Mouse (Mus musculus): ENCODE results near the gene Spon1. TPM values are rescaled to one million over a fixed set of nuclear protein-coding genes. Genes with fewer than 3 reads are reported as not detected.

Spon1 gene
- polyA plus RNA-seq, 1 experiment from 2014 or later, result 57.4 TPM

DNA sequence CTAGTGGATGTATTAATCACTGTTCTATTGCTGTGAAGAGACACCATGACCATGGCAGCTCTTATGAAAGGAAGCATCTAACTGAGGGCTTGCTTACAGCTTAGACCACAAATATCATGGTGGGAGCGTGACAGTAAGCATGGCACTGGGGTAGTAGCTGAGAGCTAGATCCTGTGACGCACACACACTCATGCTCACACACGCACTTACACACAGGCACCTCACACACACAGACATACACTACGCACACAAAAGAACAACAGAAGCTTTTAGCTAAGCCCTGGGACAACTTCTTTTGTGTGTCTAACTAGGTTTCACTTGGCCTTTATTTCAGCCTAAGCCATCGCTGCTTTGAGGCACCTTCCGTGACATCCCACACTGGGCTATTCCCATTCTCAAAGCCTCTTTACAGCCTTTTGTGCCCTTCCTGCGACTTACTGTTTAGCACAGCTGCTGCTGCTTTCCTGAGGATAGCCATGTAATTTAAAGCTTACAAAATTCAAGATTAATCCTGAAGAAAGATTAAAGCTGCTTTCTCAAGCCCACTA lies 138.6 kb downstream of the Spon1 start:
- no peak overlapping the region for H3K27ac ChIP-seq

DNA sequence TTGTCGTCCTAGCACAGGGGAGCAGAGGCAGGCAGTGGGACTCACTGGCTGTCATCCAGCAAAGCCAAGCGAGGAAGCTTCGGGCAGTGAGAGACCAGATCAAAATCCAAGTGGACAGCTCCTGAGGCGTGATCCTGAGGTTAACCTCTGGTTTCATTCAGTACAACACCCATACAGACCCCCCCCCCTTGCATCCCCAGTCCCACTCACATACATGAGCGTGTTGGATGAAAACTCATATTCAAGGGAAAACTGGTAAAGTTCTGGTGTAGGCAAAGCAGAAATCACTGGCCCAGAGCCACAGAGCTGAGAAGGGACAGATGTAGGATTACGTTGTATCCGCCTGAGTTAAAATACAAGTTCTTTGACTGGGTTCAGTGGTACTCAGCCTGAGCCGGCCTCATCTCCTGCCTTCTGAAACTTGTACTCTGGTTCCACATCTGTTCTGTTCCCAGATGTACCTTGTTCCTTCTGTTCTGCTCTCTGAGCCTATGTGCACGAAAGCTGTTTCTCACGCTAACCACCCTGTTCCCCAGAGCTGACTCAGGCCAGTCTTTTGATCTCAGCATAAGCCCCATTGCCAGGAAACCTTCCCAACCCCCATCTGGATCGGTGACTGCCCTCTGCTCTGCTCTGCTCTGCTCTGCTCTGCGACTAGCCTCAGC lies 143.5 kb downstream of the Spon1 start:
- Histone ChIP-seq H3K4me3 (no peak overlapping the region), H3K4me1 (replicated peaks) (no peaks in the 10 kb centered on the region), H3K4me2 (no peak overlapping the region), H3K9me3 (replicated peaks) (no peaks in the 10 kb centered on the region), H3K36me3 (no peaks in the 10 kb centered on the region), H3K9ac (no peak overlapping the region), H3K27ac (no peak overlapping the region), H3K27me3 (no peaks in the 10 kb centered on the region)
- no peak for ATAC-seq (replicated peaks; ENCODE audit: insufficient number of reproducible peaks, insufficient read depth, low FRiP score, low read depth)
- 36% methylated on average over 12 of the region's 12 CpGs for whole genome bisulfite sequencing

More for the DNA sequence above, 138.6 kb downstream of the Spon1 start:
- no peaks in the 10 kb centered on the region for H3K27me3 ChIP-seq
- H3K36me3 ChIP-seq, result no peaks in the 10 kb centered on the region
- H3K9ac ChIP-seq, result no peak overlapping the region
- no peak overlapping the region for H3K4me3 ChIP-seq
- no peak for ATAC-seq (replicated peaks; ENCODE audit: insufficient number of reproducible peaks, insufficient read depth, low FRiP score, low read depth)
- 90% methylated on average over 7 of the region's 7 CpGs for WGBS
- no peaks in the 10 kb centered on the region for H3K9me3 ChIP-seq (replicated peaks)
- no peak overlapping the region for H3K4me2 ChIP-seq
- 0 out of 2 replicates have a peak, but pooled peaks cover 4% of the 10 kb centered on the region for H3K4me1 ChIP-seq (replicated peaks)

DNA sequence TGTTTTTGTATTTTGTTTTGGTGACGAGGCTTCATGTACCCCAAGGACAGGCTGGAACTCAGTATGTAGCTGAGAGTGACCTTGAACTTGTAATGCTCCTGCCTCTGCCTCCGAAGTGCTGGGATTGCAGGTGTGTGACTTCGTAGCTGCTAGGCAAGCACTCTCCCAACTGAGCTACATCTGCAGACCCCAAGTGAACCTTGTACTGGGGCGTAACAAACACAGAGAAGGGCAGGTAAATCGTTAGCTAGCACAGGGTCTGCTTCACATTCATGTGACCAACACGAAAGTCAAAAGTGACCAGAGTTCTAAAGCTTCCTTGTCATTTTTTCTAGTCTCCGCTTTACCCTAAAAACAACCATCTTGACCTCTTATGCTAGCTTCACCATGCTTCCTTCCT lies 145.1 kb downstream of the Spon1 start:
- Histone ChIP-seq H3K27me3 (no peaks in the 10 kb centered on the region), H3K27ac (no peak overlapping the region), H3K9ac (no peak overlapping the region), H3K4me1 (replicated peaks) (no peaks in the 10 kb centered on the region), H3K36me3 (no peaks in the 10 kb centered on the region), H3K4me3 (no peak overlapping the region), H3K4me2 (no peak overlapping the region), H3K9me3 (replicated peaks) (no peaks in the 10 kb centered on the region)
- WGBS, result 87% methylated on average over 7 of the region's 7 CpGs
- ATAC-seq (replicated peaks; ENCODE audit: insufficient number of reproducible peaks, insufficient read depth, low FRiP score, low read depth), result no peak

DNA sequence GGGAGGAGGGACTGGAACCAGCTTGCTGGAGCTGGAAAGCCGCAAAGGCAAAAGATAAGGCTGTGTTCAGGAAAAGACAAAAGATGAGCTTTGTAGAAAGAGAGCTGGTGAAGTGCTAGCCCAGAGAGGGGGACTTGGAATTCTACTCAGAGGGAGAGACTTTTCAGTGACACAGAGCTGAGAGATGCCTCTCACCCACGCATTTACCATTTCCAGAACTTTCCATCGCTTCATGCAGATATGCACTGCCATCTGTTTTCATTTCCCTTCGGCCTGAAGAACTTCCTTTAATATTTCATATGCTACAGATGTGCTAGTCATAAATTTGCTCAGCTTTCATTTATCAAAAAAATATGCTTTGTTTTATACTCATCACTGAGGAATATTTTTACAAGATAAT lies 150.1 kb downstream of the Spon1 start:
- Histone ChIP-seq H3K4me3 (no peak overlapping the region), H3K9ac (no peak overlapping the region), H3K4me2 (no peak overlapping the region), H3K27ac (no peak overlapping the region), H3K27me3 (no peaks in the 10 kb centered on the region), H3K36me3 (no peaks in the 10 kb centered on the region), H3K9me3 (replicated peaks) (no peaks in the 10 kb centered on the region), H3K4me1 (replicated peaks) (no peaks in the 10 kb centered on the region)
- no peak for ATAC-seq (replicated peaks; ENCODE audit: insufficient number of reproducible peaks, insufficient read depth, low FRiP score, low read depth)
- 63% methylated on average over 4 of the region's 4 CpGs for WGBS

DNA sequence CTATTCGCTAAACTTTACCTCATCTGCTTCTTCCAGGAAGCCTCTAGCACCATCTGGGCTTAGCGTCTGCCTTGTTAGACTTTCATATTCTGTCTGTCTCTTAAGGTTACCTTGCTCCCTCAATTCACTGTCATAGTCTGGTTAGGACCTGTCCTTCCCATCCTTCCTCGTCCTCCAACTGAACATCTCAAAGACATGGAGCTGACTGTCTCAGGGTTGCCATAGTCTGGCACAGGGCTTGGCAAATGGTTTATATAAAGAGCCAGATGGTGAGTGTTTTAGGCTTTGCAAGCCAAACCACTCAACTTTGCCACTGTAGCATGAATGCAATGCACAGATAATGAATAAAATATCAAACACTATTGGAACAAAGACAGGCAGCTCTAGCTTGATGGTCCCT lies 153.1 kb downstream of the Spon1 start:
- no peaks in the 10 kb centered on the region for H3K27me3 ChIP-seq
- no peaks in the 10 kb centered on the region for H3K4me1 ChIP-seq (replicated peaks)
- WGBS, result 87% methylated on average over 3 of the region's 3 CpGs
- no peak overlapping the region for H3K27ac ChIP-seq
- H3K4me3 ChIP-seq, result no peak overlapping the region
- ATAC-seq (replicated peaks; ENCODE audit: insufficient number of reproducible peaks, insufficient read depth, low FRiP score, low read depth), result no peak
- H3K4me2 ChIP-seq, result no peak overlapping the region
- H3K36me3 ChIP-seq, result no peaks in the 10 kb centered on the region
- H3K9me3 ChIP-seq (replicated peaks), result no peaks in the 10 kb centered on the region
- no peak overlapping the region for H3K9ac ChIP-seq

DNA sequence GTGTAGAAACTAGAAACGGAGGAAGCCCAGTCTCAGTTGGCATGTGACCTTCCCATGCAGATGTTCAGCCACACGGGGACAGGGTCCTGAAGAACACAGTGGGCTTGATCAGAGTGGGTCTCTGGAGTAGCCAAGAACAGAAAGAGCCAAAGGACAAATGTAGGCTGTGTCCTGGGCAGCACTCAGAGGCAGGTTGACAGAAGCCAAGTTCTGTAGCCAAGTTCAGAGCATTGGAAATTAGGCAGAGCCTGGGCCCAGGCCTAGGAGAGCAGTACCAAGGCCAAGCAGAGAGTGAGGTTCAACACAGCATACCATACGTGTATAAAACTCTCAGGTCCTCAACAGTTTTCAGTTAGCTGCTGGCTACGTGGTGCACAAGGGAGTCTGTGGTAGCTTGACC lies 153.7 kb downstream of the Spon1 start:
- Histone ChIP-seq H3K4me3 (no peak overlapping the region), H3K4me2 (no peak overlapping the region), H3K9me3 (replicated peaks) (no peaks in the 10 kb centered on the region), H3K27me3 (no peaks in the 10 kb centered on the region), H3K27ac (no peak overlapping the region), H3K4me1 (replicated peaks) (no peaks in the 10 kb centered on the region), H3K9ac (no peak overlapping the region), H3K36me3 (no peaks in the 10 kb centered on the region)
- no peak for ATAC-seq (replicated peaks; ENCODE audit: insufficient number of reproducible peaks, insufficient read depth, low FRiP score, low read depth)
- WGBS, result 59% methylated on average over 4 of the region's 4 CpGs

DNA sequence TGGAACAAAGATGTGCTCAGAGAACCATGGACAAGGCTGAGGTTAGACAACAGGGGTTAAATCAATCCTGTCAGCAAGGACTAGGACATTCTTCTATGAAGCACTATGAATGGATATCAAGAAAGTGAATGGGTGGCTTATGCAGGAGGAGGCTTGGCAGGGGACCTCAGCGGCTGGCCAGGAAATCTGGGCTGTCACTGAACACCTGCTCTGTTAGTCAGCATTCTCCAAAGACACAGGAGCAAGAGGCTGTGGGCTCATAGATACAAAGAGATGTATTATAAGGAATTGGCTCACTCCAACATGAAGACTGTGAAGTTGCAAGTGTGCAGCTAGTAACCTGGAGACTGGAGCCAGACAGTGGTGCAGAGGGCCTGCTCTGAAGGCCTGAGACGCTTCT lies 154.3 kb downstream of the Spon1 start:
- no peak overlapping the region for H3K9ac ChIP-seq
- H3K4me2 ChIP-seq, result no peak overlapping the region
- no peak overlapping the region for H3K4me3 ChIP-seq
- no peaks in the 10 kb centered on the region for H3K27me3 ChIP-seq
- H3K4me1 ChIP-seq (replicated peaks), result no peaks in the 10 kb centered on the region
- no peaks in the 10 kb centered on the region for H3K36me3 ChIP-seq
- WGBS, result 73% methylated on average over 2 of the region's 2 CpGs
- ATAC-seq (replicated peaks; ENCODE audit: insufficient number of reproducible peaks, insufficient read depth, low FRiP score, low read depth), result no peak
- no peak overlapping the region for H3K27ac ChIP-seq
- H3K9me3 ChIP-seq (replicated peaks), result no peaks in the 10 kb centered on the region

DNA sequence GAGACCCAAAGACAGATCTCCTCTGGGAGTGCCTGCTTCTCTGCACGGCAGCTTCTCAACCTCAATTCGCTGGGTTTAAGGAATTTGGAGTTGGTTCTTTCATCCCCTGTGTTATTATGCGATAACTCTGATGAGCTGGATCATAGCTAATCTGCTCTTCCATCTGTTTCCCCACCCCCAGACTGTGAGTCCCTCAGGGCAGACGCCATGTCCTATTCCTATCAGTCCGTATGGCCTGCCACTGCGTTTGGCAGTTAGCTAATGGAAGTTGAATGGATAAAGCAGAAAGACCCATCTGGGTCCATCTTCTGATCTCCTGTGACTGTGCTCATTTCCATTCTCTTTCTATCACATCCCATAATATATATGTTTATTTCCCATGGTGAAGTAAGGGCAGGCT lies 158.8 kb downstream of the Spon1 start:
- WGBS, result 86% methylated on average over 6 of the region's 6 CpGs
- Histone ChIP-seq H3K27me3 (no peaks in the 10 kb centered on the region), H3K27ac (no peak overlapping the region), H3K9me3 (replicated peaks) (no peaks in the 10 kb centered on the region), H3K4me3 (no peak overlapping the region), H3K9ac (no peak overlapping the region), H3K36me3 (no peaks in the 10 kb centered on the region), H3K4me1 (replicated peaks) (no peaks in the 10 kb centered on the region), H3K4me2 (no peak overlapping the region)
- no peak for ATAC-seq (replicated peaks; ENCODE audit: insufficient number of reproducible peaks, insufficient read depth, low FRiP score, low read depth)

DNA sequence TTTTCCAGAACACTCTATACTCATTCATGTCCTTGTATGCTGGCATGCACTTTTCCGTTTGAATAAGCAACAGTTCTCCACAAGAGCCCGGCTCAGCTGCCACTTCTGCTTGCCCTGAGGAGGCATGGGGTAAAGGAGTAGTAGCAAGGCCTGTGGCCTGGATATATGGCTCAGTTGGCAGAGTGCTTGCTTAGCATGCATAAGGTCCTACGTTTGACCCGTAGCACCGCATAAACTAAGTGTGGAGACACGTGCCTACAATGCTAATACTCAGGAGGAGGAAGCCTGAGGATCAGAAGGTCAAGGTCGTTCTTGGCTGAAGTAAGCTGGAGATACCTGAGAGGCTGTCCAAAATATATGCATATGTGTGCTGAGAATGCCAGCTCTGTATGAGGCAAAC lies 185.1 kb downstream of the Spon1 start:
- Histone ChIP-seq H3K4me2 (no peak overlapping the region), H3K9me3 (replicated peaks) (no peaks in the 10 kb centered on the region), H3K36me3 (no peaks in the 10 kb centered on the region), H3K27ac (no peak overlapping the region), H3K4me1 (replicated peaks) (no peaks in the 10 kb centered on the region), H3K27me3 (no peaks in the 10 kb centered on the region), H3K4me3 (no peak overlapping the region), H3K9ac (no peak overlapping the region)
- ATAC-seq (replicated peaks; ENCODE audit: insufficient number of reproducible peaks, insufficient read depth, low FRiP score, low read depth), result no peak
- 83% methylated on average over 7 of the region's 7 CpGs for WGBS

DNA sequence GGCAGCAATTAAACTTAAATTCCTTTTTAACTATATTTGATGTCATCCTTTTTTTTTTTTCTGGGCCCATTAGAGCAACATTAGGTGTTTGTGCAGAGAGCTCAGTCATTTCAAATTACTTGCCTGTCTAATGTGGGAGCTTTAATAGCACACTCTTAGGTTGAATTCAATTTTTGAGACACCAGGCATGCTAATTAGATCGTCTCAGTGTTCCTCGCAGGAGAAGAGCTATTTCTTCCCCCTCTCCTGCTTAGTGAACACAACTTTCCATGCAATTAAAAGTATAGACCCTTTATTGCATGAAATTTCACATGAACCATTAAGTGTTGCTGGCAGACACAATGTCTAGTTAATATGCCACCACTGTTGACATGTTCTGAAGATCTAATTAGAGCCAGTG lies 189.6 kb downstream of the Spon1 start:
- no peak overlapping the region for H3K27ac ChIP-seq
- WGBS, result 87% methylated on average over 2 of the region's 2 CpGs
- ATAC-seq (replicated peaks; ENCODE audit: insufficient number of reproducible peaks, insufficient read depth, low FRiP score, low read depth), result no peak
- H3K4me3 ChIP-seq, result no peak overlapping the region
- no peak overlapping the region for H3K9ac ChIP-seq
- H3K4me1 ChIP-seq (replicated peaks), result no peaks in the 10 kb centered on the region; the same call in 1 of the 2 replicates
- H3K36me3 ChIP-seq, result no peaks in the 10 kb centered on the region
- H3K9me3 ChIP-seq (replicated peaks), result no peaks in the 10 kb centered on the region
- no peak overlapping the region for H3K4me2 ChIP-seq
- no peaks in the 10 kb centered on the region for H3K27me3 ChIP-seq

DNA sequence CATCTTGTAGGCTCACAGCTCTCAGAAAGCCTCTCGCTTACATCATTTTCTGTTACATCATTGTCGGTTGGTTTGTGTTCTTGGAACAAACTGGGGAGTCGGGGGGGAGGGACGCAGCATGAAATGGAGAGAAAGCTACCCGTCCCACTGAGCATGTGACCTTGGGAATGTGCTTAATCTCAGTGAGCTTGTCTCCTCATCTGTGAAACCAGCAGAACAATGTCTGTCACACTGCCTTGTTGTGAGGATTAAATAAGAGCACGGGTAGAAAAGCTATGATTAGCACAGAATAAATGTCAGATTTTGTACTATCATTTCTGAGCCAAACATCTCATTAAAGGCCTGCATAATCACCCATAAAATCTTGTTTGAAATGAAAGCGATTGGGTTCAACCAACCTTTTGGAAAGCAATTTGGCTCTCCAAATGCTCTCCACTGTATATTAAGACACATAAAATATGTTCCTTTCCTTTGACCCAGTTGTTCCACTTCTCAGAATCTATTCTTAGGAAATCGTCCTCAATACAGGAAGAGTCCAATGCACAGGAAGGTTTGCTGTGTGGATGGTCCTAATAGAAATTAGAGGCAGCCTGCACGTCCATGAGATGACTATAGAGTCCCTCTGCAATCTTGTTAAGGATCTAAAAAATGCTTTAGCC lies 195.2 kb downstream of the Spon1 start:
- H3K4me3 ChIP-seq, result no peak overlapping the region
- WGBS, result 70% methylated on average over 9 of the region's 9 CpGs
- ATAC-seq (replicated peaks; ENCODE audit: insufficient number of reproducible peaks, insufficient read depth, low FRiP score, low read depth), result no peak
- no peaks in the 10 kb centered on the region for H3K36me3 ChIP-seq
- H3K4me1 ChIP-seq (replicated peaks), result peaks cover 7% of the 10 kb centered on the region
- H3K27me3 ChIP-seq, result no peaks in the 10 kb centered on the region
- H3K9me3 ChIP-seq (replicated peaks), result no peaks in the 10 kb centered on the region
- H3K9ac ChIP-seq, result no peak overlapping the region
- no peak overlapping the region for H3K4me2 ChIP-seq
- no peak overlapping the region for H3K27ac ChIP-seq

DNA sequence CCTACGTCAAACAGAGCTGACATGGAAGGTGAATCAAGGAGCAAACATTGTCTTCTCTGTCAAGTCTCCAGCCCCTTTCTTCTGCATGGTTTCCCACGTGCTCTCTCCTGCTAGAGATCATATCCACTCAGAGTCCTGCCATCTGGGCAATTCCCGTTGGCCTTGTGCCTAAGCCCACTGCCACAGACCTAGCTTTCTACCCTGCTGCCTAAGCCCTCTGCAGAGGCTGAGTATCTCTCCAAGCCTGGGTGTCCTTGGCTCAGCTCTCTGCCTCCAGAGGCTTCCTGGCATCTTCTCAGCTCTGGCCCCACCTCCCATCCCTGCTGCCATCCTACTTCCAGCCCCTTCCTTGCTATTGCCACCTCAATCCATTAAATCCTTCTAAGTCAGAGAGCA lies 195.7 kb downstream of the Spon1 start:
- 54% methylated on average over 3 of the region's 3 CpGs for WGBS
- Histone ChIP-seq H3K27ac (no peak overlapping the region), H3K4me3 (no peak overlapping the region)

More for the DNA sequence above, 195.7 kb downstream of the Spon1 start:
- no peaks in the 10 kb centered on the region for H3K27me3 ChIP-seq
- H3K36me3 ChIP-seq, result no peaks in the 10 kb centered on the region
- H3K9ac ChIP-seq, result no peak overlapping the region
- no peak for ATAC-seq (replicated peaks; ENCODE audit: insufficient number of reproducible peaks, insufficient read depth, low FRiP score, low read depth)
- no peak overlapping the region for H3K4me2 ChIP-seq
- peaks cover 7% of the 10 kb centered on the region for H3K4me1 ChIP-seq (replicated peaks)
- no peaks in the 10 kb centered on the region for H3K9me3 ChIP-seq (replicated peaks)
